Mouse (Mus musculus) ovary, postnatal 14 days (tissue): ENCODE data around the gene Otx2.
"Not testable (repeated sequence)": the region's sequence is repeated elsewhere in the genome, so short reads cannot be mapped to it uniquely, and the experiment has no call there.

ENCODE experiments used
- DNase-seq: peaks from one replicate; pipeline ENCODE4 v3.0.0; 2022; ENCODE audit warnings: low spot score

Gene Otx2

DNA sequence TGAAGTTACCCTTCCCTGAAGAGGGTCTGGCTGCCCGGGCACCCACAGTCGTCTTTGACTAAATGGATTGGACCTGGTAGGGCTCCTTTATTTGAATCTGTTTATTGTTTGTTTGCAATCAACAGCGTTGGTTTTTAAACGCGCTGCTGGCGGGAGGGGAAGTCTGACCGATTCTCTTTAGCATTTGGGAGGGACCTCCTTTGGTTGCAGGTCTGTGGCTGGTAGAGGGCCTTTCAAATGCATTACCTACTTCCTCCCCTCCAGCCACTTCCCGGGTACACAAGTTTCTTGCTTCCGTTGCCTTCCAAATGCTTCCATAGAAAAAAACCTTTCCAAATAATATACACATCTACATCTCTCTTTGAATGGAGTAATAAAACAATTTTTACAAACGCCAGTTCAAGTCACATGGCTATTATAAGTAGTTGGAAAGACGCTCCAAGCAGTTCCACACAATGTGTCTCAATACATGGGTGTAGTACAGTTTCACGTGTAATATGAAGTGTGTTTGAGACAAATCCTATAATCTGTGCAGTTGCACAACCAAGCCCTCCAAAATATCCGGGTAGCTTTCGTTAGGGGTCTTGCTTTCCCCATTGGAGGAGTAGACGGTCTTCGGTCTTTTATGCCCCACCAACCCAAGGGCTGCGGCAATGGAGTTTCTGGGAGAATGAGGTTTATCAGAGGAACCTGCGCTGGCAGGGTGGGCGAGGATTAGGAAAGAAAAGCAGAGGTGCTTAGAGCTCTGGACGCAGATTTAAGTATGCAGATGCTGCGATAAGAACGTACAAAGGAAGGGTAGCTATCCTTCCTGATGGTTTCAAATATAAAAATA lies 19.7 kb downstream of the Otx2 start:
- DNase-seq: no peak

DNA sequence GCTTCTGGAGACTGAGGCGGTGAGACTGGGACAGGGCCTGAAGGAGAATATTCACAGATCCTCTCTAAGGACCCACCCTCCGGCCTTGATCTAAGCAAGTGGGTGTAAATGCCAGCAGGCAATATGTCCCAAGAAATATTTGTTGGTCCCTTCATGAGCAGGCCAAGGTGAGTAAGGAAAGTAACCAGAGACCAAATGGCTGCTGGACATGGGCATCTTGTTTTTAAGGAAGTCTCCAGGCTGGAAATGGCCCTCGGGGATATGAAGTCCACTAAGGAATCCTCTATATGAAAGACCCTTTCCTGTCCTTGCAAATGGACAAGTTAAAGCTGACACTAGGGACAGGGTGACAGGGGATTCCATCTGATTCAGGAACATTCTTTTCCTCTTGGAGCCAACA lies 20.5 kb downstream of the Otx2 start:
- no peak for DNase-seq

DNA sequence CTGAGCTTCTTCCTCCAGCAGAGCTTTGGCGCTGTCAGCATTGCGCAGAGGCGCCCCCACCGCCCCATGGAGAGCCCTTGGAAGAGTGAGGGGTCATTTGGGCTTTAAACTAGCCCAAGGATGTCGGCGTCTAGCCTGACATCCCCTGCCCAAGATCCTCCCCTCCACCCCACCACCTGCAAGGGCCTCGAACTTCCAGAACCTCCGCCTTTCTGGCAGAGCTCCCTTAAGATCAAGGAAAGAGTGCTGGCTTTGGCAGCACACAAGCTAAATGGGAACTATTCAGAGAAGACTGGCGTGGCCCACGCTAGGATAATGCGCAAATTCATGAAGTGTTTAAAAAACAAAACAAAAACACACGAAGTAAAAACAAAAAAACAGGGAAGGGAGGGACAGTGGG lies 21.4 kb downstream of the Otx2 start:
- DNase-seq: no peak

DNA sequence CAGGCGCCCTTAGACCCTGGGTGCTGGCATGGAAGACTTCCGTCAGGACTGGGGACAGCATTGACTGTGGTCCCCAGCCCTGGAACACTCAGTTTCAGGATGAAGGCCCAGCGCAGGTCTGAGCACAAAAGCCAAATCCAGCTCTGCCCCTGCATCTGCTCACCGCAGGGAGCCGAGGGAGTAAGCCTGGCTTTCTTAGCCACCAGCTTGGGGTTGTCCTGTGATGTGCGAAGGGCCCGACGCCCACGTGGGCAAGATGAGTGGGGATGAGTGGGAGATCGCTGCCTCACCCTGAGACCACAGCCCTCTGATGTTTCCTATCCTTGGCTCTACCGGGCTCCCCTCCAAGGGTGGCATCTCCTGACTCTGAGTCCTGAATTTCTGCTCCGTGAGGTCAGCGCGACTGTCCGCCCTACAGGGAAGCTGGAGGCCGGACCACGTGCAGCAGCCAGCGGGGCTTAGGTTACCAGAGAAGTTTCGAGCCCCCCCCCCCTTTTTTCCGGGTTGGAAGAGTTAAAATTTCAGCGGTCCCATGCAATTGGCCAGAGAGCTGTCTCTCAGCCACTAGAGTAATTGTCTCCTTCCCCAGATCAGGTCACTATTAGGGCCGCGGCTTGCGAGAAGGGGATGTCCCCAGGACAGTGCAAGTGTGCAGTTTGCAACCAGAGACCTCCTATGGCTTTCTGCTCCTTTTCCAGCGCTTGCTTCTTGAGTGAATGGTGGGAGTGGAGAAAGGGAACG lies 22.0 kb downstream of the Otx2 start:
- no peak for DNase-seq

DNA sequence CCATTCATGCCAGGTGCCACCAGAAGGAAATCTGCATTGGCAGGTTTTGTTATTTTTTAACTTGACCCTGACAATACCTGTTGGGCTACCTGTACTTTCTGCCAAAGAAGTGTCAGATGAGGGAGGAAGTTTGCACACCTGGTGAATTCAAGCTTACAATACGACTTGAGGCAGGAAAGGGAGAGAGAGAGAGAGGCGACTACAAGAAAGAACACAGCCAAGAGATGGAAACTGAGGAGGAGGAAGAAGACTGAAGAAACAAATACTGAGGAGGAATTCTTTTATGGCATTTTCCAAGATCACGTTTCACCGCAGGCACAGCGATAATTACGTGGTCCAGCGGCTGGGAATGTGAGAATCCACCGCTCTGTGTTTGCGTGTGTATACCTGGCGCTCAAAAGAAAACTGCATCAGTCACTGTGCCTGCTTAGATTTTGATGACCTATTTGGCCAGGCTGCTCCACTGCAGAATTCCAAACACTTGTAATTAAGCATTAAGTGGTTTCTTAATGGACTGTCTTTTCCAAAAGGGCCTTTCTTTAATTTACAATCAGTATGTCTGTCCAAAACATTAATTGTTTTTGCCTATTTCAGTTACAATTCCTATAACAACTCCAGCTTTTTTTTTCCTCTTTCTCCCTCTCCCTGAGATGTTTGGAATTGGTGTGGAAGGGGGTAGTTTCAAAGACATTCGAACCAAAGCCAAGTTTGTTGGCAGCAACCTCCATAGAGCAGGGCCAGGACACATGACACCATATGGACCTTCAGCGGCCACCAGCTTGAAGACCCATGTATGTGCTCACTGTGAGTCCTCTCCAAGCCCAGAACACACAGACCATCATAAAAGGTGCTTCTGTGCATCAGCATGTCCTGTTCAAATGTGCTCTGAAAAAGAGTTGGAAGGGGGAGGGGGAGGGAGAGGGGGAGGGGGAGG lies 31.9 kb downstream of the Otx2 start:
- no peak for DNase-seq

DNA sequence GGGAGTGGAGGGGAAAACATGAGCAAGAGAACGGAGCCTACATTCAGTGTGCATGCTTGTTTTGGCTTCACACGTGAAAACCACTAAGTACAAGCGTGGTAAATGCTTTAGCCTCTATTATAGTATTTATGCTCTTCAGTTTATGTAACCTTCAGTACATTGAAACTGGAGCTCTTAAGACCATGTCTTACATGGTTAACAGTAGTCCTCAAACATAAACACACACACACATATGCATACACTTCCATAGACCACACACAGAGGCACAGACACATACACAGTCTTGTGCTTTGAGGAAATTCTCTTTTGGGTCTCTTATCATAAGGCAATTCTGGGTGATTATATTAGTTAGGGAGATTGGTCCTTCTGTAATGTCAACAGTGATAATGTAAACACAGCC lies 40.5 kb downstream of the Otx2 start:
- DNase-seq: no peak

DNA sequence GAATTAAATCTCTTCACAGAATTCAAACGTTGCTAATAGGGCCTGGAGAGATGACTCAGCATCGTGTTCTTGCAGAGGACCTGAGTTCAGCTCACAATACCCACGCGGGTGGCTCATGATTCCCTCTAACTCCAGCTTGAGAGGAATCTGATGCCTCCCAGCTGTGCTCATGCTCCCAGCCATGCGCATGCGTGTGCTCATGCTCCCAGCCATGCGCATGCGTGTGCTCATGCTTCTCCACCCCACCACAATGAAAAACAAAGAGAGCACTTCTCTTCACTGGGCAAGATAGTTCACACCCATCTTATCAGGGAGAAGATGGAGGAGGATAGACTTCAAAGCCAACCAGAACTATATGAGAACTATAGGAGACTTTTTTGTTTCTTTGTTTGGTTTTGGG lies 41.3 kb downstream of the Otx2 start:
- no peak for DNase-seq

DNA sequence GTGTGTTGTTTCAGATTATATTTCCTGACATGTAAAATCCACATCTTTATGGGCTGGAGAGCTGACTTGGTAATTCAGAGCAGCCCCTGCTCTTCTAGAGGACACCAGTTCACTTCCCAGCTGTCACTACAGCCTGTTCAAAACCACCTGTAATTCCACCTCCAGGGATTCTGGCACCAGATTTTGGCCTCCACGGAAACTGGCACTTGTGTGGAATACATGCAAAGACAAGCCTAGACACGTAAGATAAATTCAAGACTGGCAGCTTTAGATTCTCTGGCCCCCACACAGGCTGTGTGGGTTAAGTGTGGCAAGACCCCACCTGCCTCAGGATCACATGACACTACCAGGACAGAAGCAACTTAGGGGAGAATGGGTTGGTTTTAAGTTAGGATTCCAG lies 42.1 kb downstream of the Otx2 start:
- no peak for DNase-seq

DNA sequence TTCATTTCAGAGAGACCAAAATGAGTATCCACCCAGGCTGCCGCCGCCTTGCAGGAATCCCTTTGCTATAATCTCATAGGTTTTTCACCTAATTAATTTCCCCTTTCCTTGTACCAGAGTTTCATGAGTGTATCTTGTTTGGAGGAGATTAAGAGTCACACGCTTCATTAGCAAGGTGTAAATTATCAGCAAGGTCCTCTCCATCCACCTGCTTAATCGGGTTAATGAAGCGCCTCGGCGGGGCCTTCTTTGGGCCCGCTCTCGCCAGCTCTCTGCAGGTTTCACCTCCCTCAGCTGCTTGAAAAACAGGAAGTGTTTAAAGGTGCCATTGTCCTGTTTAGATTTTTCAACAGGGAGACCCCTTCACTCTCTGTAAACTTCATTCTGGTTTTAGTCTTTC lies 44.2 kb downstream of the Otx2 start:
- DNase-seq: no peak

DNA sequence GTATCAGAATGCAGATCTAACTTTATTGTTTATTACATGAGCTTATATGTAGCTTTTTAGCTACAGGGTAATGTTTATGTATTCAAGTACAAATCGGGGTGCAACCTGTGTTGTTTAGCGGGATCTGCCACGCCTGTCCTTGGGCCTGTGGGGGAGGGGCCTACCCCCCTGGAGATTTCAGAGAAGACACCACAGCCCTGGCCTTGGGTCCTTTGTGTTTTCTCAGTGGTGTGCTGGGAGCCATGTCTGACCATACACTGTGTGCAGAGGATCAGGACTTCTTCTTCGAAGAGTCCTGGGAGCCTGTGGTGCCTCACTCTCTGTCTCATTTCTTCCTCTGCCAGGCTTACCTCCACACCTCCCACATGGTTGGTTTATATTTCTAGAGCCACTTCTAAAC lies 47.3 kb downstream of the Otx2 start:
- DNase-seq: no peak

DNA sequence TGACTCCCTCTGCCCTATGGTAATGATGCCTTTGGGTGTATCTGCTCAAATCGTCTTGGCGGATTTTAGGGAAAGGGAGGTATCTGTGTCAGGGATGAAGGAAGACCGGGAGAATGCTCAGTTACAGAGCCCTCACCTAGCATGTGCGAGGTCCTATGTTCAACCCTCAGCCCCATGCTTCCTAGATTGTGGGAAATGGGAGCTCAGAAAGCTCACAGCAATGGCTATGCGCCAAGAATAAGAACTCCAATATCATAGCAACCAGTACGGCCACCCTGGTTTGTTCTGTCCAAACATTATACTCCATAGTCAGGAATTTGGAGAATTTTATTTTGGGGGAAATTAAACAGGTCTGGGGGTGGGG lies 48.3 kb downstream of the Otx2 start:
- no peak for DNase-seq

DNA sequence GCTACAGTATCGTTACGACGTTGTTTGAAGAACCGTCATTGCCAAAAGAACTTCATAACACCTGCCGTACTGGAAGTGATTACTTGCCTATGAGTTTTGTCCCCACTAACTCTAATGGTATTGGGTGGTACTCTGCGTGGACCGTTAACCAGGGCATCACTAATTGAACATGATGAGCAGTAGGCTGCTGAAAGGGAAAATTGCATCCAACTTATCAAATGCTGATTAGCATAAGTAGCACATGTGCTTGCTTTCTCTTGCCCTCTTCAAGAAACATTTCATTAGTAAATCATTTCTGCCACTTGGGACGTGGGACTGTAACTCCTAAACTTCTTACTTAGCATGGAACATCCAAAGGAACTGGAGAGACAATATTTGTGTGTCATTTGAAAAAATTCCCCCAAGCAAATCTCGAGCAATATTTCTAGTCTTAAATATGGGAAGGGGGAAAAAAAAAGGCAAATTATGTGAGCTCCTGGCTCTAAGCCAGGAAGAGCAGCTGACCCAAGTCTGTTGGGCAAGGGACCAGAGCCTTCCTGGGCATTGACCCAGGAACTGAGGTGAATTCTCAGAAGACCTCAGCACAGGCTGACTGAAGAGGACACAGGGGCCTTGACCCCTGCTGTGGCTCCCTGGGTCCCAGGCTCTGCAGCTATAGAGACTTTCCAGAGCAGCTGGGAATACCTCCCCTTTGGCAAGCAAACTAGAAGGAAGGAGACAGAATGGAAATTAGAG lies 48.9 kb downstream of the Otx2 start:
- DNase-seq: peak; percentile 18

DNA sequence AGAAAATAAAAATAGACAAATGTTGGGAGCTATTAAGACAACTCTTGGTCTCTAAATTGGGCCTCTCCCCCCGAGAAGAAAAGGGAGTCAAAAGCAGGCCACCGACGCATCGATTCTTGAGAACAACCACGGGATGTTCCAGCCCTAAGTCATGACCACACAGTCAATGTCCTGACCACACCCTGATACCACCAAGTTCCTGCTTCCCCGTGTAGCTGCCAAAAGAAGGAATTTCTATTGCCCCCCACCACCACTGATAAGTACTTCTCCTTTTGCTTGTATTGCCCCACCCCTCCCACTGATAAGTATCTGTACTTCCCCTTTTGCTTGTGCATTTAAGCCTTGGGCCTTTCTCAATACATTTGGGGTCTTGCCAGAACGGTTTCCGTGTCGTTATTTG lies 50.9 kb downstream of the Otx2 start:
- not testable (repeated sequence) for DNase-seq

DNA sequence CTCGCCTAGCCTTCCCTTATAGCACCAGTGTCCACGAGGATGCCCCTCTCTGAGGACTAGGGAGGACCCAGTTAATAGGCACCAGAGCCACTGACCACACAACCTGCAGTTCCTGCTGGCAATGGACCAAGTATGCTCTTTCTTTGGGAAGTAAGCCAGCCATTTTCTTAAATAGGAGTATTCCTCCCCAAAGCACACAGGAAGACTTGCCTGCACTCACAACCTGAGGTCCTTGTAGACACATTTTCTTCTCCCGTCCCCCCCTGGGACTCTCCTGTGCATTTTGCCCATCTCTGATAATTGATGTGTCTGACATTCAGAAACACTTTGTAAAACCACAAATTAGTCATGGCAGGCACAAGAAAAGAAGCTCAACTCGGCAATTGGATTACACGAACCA lies 57.3 kb downstream of the Otx2 start:
- DNase-seq: no peak

DNA sequence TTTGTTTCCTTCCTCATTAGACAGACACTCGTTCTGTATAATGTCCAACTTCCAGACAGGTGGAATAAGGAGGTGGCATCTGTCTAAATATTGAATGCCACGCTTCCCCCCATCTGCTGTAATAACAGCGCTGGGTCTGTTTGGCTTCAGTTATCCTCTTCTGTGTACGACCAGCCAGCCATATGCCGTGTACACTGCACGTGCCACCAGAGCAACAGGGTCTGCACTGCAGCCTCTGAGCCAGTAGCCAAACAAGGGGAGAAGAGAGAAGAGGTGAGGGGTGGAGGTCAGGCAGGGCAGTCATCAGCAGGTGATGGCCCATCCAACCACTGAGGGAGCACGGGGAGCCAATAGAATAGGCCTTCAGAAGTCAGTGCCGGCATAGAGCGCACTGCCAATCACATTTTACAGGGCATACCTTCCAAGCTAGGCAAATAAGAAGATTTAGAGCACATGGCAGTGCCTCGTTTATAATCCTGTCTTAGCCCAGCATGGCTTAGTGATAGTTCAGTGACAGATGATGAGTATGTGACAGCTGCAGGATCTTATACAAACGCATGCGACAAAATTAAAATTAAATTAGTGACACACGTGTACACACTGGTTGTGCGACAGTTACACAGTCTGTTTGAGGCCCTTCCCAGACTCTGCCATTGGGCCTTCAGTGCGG lies 64.8 kb downstream of the Otx2 start:
- no peak for DNase-seq
